Mouse (Mus musculus) intestine, postnatal 0 days (tissue): ENCODE measurements at regions not wholly inside any gene's neighbourhood (a gene's known extent, or its start where the extent isn't known, plus 50 kb on each side); places are given as distances from the start of the nearest gene placed in this dataset.

Experiments used
- ATAC-seq: fragments of 200-750 bp; cut with Nextera tagmentation; 2 replicates; pipeline ENCODE4 v1.8.0; 2017; ENCODE audit warnings: mild to moderate bottlenecking, moderate TSS enrichment, moderate library complexity
- H3K27ac ChIP-seq: fragments of 300-500 bp; sonication (generic); 2 replicates; pipeline ENCODE4 v1.5.1; 2014; ENCODE audit warnings: mild to moderate bottlenecking, low read depth, low read length, moderate library complexity
- H3K27me3 ChIP-seq: fragments of 300-500 bp; sonication (generic); replicated peaks from 2 replicates; pipeline ENCODE4 v1.6.1; 2014; ENCODE audit warnings: low read length, mixed read lengths; ENCODE audit not compliant: control insufficient read depth, insufficient read depth
- H3K36me3 ChIP-seq: fragments of 300-500 bp; sonication (generic); 2 replicates; pipeline ENCODE4 v1.6.1; 2014; ENCODE audit warnings: mild to moderate bottlenecking, moderate library complexity; ENCODE audit not compliant: control insufficient read depth, insufficient read depth
- H3K4me1 ChIP-seq: fragments of 300-500 bp; sonication (generic); replicated peaks from 2 replicates; pipeline ENCODE4 v1.6.1; 2014; ENCODE audit warnings: antibody characterized with exemption, low read length, mixed read lengths; ENCODE audit not compliant: control insufficient read depth, insufficient read depth
- H3K4me2 ChIP-seq: fragments of 300-500 bp; sonication (generic); replicated peaks from 2 replicates; pipeline ENCODE4 v1.6.1; 2014; ENCODE audit warnings: low read depth, mild to moderate bottlenecking, moderate library complexity
- H3K4me3 ChIP-seq: fragments of 300-500 bp; sonication (generic); 2 replicates; pipeline ENCODE4 v1.5.1; 2014; ENCODE audit warnings: low read depth, low read length
- H3K9ac ChIP-seq: fragments of 300-500 bp; sonication (generic); 2 replicates; pipeline ENCODE4 v1.6.1; 2014; ENCODE audit warnings: mild to moderate bottlenecking, low read depth, low read length
- H3K9me3 ChIP-seq: fragments of 300-500 bp; sonication (generic); 2 replicates; pipeline ENCODE4 v1.6.1; 2016; ENCODE audit warnings: mixed run types; ENCODE audit not compliant: control insufficient read depth
- CTCF ChIP-seq: sonication (generic); IDR thresholded peaks from 2 replicates; pipeline ENCODE4 v1.5.1; 2016; ENCODE audit warnings: low read depth, mild to moderate bottlenecking, control low read depth, antibody characterized with exemption, moderate library complexity
- WGBS: fragments of 180-500 bp; shearing (Covaris S2); extraction: QIAGEN DNeasy Blood & Tissue Kit; methylation state at CpG from one replicate; pipeline ENCODE4 v1.1.7; 2014; 5-methylcytosine and 5-hydroxymethylcytosine counted together

GRCm38 (mm10) chr8:28267277-28267676, 819.8 kb downstream of the Poteg start:
- Histone ChIP-seq H3K27me3 (no peaks in the 10 kb centered on the region), H3K27ac (no peak overlapping the region), H3K36me3 (no peaks in the 10 kb centered on the region), H3K4me3 (no peak overlapping the region), H3K9me3 (no peaks in the 10 kb centered on the region), H3K4me2 (no peak overlapping the region), H3K4me1 (no peaks in the 10 kb centered on the region), H3K9ac (no peak overlapping the region)
- ATAC-seq, result no peak
- TF ChIP-seq CTCF, result no peak
- 66% methylated on average over 5 of the region's 5 CpGs for WGBS

GRCm38 (mm10) chr8:28284257-28284656, 836.8 kb downstream of the Poteg start:
- no peak for ATAC-seq
- Histone ChIP-seq H3K27me3 (no peaks in the 10 kb centered on the region), H3K36me3 (no peaks in the 10 kb centered on the region), H3K4me3 (no peak overlapping the region), H3K4me2 (no peak overlapping the region), H3K4me1 (no peaks in the 10 kb centered on the region), H3K9ac (no peak overlapping the region), H3K27ac (no peak overlapping the region), H3K9me3 (no peaks in the 10 kb centered on the region)
- TF ChIP-seq CTCF, result no peak
- WGBS, result 75% methylated on average over 2 of the region's 2 CpGs

GRCm38 (mm10) chr8:28298896-28299793, 851.7 kb downstream of the Poteg start:
- no peak for ATAC-seq
- no peak overlapping the region for H3K27ac ChIP-seq
- H3K4me1 ChIP-seq, result no peaks in the 10 kb centered on the region
- H3K4me3 ChIP-seq, result no peak overlapping the region
- no peaks in the 10 kb centered on the region for H3K36me3 ChIP-seq
- no peaks in the 10 kb centered on the region for H3K27me3 ChIP-seq
- TF ChIP-seq CTCF, result no peak
- H3K4me2 ChIP-seq, result no peak overlapping the region
- no peaks in the 10 kb centered on the region for H3K9me3 ChIP-seq
- 68% methylated on average over 5 of the region's 5 CpGs for WGBS
- H3K9ac ChIP-seq, result no peak overlapping the region

- Histone ChIP-seq H3K36me3 (no peaks in the 10 kb centered on the region), H3K27me3 (no peaks in the 10 kb centered on the region), H3K9ac (no peak overlapping the region), H3K9me3 (no peaks in the 10 kb centered on the region), H3K27ac (no peak overlapping the region), H3K4me3 (no peak overlapping the region), H3K4me1 (no peaks in the 10 kb centered on the region), H3K4me2 (no peak overlapping the region)
- TF ChIP-seq CTCF, result no peak
- WGBS, result 51% methylated on average over 1 of the region's 1 CpGs
- no peak for ATAC-seq
These were observed 869.6 kb downstream of the Poteg start for GRCm38 (mm10) chr8:28317081-28317480.

- TF ChIP-seq CTCF, result no peak
- Histone ChIP-seq H3K4me1 (no peaks in the 10 kb centered on the region), H3K4me2 (no peak overlapping the region), H3K36me3 (no peaks in the 10 kb centered on the region), H3K4me3 (no peak overlapping the region), H3K9me3 (no peaks in the 10 kb centered on the region), H3K9ac (no peak overlapping the region), H3K27ac (no peak overlapping the region), H3K27me3 (no peaks in the 10 kb centered on the region)
- 85% methylated on average over 1 of the region's 1 CpGs for WGBS
- no peak for ATAC-seq
These were observed 885.9 kb downstream of the Poteg start for GRCm38 (mm10) chr8:28333388-28333787.

GRCm38 (mm10) chr8:28337484-28337883, 890.0 kb downstream of the Poteg start:
- Histone ChIP-seq H3K4me3 (no peak overlapping the region), H3K36me3 (no peaks in the 10 kb centered on the region), H3K9me3 (no peaks in the 10 kb centered on the region), H3K27me3 (no peaks in the 10 kb centered on the region), H3K4me2 (no peak overlapping the region), H3K4me1 (no peaks in the 10 kb centered on the region), H3K27ac (no peak overlapping the region), H3K9ac (no peak overlapping the region)
- TF ChIP-seq CTCF, result no peak
- WGBS, result 75% methylated on average over 4 of the region's 4 CpGs
- no peak for ATAC-seq

- Histone ChIP-seq H3K4me2 (no peak overlapping the region), H3K4me3 (no peak overlapping the region), H3K36me3 (no peaks in the 10 kb centered on the region), H3K9me3 (no peaks in the 10 kb centered on the region), H3K27ac (no peak overlapping the region), H3K9ac (no peak overlapping the region), H3K4me1 (no peaks in the 10 kb centered on the region), H3K27me3 (no peaks in the 10 kb centered on the region)
- WGBS, result 88% methylated on average over 11 of the region's 11 CpGs
- ATAC-seq, result no peak
- no peak for TF ChIP-seq CTCF
These were observed 893.8 kb downstream of the Poteg start for GRCm38 (mm10) chr8:28341236-28341635.
